Mouse (Mus musculus): ENCODE measurements around the gene Bcat1. TPM values are rescaled to one million over a fixed set of nuclear protein-coding genes. Genes with fewer than 3 reads are reported as not detected.
A peak's percentile ranks its signal among the peaks of the same experiment; 100 is the strongest.

The Bcat1 gene
- polyA plus RNA-seq, 1 experiment from 2014 or later, result 110 TPM

- Histone ChIP-seq H3K27me3 (replicated peaks; ENCODE audit: control insufficient read depth, insufficient read depth, low read length) (no peaks in the 10 kb centered on the region), H3K27ac (ENCODE audit: low read depth, low read length) (no peak overlapping the region), H3K4me1 (ENCODE audit: control insufficient read depth, insufficient read depth, low read depth, low read length) (no peaks in the 10 kb centered on the region), H3K9ac (ENCODE audit: low read depth, low read length) (no peak overlapping the region), H3K4me2 (ENCODE audit: low read length) (no peak overlapping the region), H3K9me3 (ENCODE audit: control insufficient read depth, low read length) (no peaks in the 10 kb centered on the region), H3K4me3 (ENCODE audit: low read length) (no peak overlapping the region), H3K36me3 (ENCODE audit: control insufficient read depth, insufficient read depth, low read length) (peaks cover 13% of the 10 kb centered on the region)
- WGBS, result 23% methylated on average over 8 of the region's 8 CpGs
- no peak for ATAC-seq
These were observed 52.0 kb downstream of the Bcat1 start for GRCm38 (mm10) chr6:145023990-145024389.

GRCm38 (mm10) chr6:145022966-145023725, 52.8 kb downstream of the Bcat1 start:
- Histone ChIP-seq H3K27ac (ENCODE audit: low read depth, low read length) (no peak overlapping the region), H3K4me3 (ENCODE audit: low read length) (no peak overlapping the region), H3K4me1 (ENCODE audit: control insufficient read depth, insufficient read depth, low read depth, low read length) (no peaks in the 10 kb centered on the region), H3K9ac (ENCODE audit: low read depth, low read length) (no peak overlapping the region), H3K36me3 (ENCODE audit: control insufficient read depth, insufficient read depth, low read length) (peaks cover 14% of the 10 kb centered on the region; the same call in 1 of the 2 replicates), H3K27me3 (replicated peaks; ENCODE audit: control insufficient read depth, insufficient read depth, low read length) (no peaks in the 10 kb centered on the region), H3K4me2 (ENCODE audit: low read length) (no peak overlapping the region), H3K9me3 (ENCODE audit: control insufficient read depth, low read length) (no peaks in the 10 kb centered on the region)
- ATAC-seq, result no peak
- WGBS, result 84% methylated on average over 14 of the region's 14 CpGs

- Histone ChIP-seq H3K4me3 (ENCODE audit: low read length) (no peak overlapping the region), H3K4me1 (ENCODE audit: control insufficient read depth, insufficient read depth, low read depth, low read length) (no peaks in the 10 kb centered on the region), H3K9ac (ENCODE audit: low read depth, low read length) (no peak overlapping the region), H3K4me2 (ENCODE audit: low read length) (no peak overlapping the region), H3K27ac (ENCODE audit: low read depth, low read length) (no peak overlapping the region), H3K27me3 (replicated peaks; ENCODE audit: control insufficient read depth, insufficient read depth, low read length) (no peaks in the 10 kb centered on the region), H3K9me3 (ENCODE audit: control insufficient read depth, low read length) (no peaks in the 10 kb centered on the region), H3K36me3 (ENCODE audit: control insufficient read depth, insufficient read depth, low read length) (peaks cover 14% of the 10 kb centered on the region; the same call in 1 of the 2 replicates)
- no peak for ATAC-seq
- 37% methylated on average over 5 of the region's 5 CpGs for WGBS
These were observed 53.6 kb downstream of the Bcat1 start for GRCm38 (mm10) chr6:145022349-145022748.

DNA sequence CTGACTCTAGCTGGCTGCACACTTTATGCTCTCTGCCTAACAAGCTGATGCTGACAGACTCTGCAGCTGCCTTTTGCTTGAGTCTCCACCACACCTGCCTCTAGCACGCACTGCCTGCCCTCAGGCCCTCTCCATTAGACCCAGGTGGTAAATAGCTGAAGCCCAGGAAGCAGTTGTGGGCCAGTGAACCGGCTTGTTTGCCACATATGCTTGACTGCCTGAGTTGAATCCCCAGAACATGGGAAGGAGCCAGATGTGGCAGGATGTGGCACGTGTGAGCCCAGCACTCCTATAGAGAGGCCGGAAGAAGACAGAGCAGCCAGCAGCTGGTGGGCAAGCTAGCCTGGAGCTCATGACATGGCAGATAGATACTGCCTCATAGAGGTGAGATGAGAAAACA, 55.4 kb downstream of the Bcat1 start:
- 64% methylated on average over 4 of the region's 4 CpGs for WGBS
- Histone ChIP-seq H3K36me3 (ENCODE audit: control insufficient read depth, insufficient read depth, low read length) (peaks cover 13% of the 10 kb centered on the region; the same call in 1 of the 2 replicates), H3K27ac (ENCODE audit: low read depth, low read length) (no peak overlapping the region), H3K4me2 (ENCODE audit: low read length) (no peak overlapping the region), H3K4me1 (ENCODE audit: control insufficient read depth, insufficient read depth, low read depth, low read length) (no peaks in the 10 kb centered on the region), H3K9ac (ENCODE audit: low read depth, low read length) (no peak overlapping the region), H3K4me3 (ENCODE audit: low read length) (no peak overlapping the region), H3K27me3 (replicated peaks; ENCODE audit: control insufficient read depth, insufficient read depth, low read length) (no peaks in the 10 kb centered on the region), H3K9me3 (ENCODE audit: control insufficient read depth, low read length) (no peaks in the 10 kb centered on the region)
- ATAC-seq, result peak; percentile 16; the same call in 1 of the 2 replicates

- Histone ChIP-seq H3K9ac (ENCODE audit: low read depth, low read length) (no peak overlapping the region), H3K4me3 (ENCODE audit: low read length) (no peak overlapping the region), H3K27me3 (replicated peaks; ENCODE audit: control insufficient read depth, insufficient read depth, low read length) (no peaks in the 10 kb centered on the region), H3K27ac (ENCODE audit: low read depth, low read length) (no peak overlapping the region), H3K4me1 (ENCODE audit: control insufficient read depth, insufficient read depth, low read depth, low read length) (no peaks in the 10 kb centered on the region), H3K36me3 (ENCODE audit: control insufficient read depth, insufficient read depth, low read length) (peaks cover 18% of the 10 kb centered on the region; the same call in 1 of the 2 replicates), H3K9me3 (ENCODE audit: control insufficient read depth, low read length) (no peaks in the 10 kb centered on the region), H3K4me2 (ENCODE audit: low read length) (no peak overlapping the region)
- ATAC-seq, result peak; percentile 60
- WGBS, result 77% methylated on average over 5 of the region's 5 CpGs
These were observed 57.7 kb downstream of the Bcat1 start for GRCm38 (mm10) chr6:145018295-145018694.

- Histone ChIP-seq H3K27me3 (replicated peaks; ENCODE audit: control insufficient read depth, insufficient read depth, low read length) (no peaks in the 10 kb centered on the region), H3K4me3 (ENCODE audit: low read length) (no peak overlapping the region), H3K9ac (ENCODE audit: low read depth, low read length) (no peak overlapping the region), H3K36me3 (ENCODE audit: control insufficient read depth, insufficient read depth, low read length) (peaks cover 18% of the 10 kb centered on the region; the same call in 1 of the 2 replicates), H3K9me3 (ENCODE audit: control insufficient read depth, low read length) (no peaks in the 10 kb centered on the region), H3K4me1 (ENCODE audit: control insufficient read depth, insufficient read depth, low read depth, low read length) (no peaks in the 10 kb centered on the region), H3K4me2 (ENCODE audit: low read length) (no peak overlapping the region), H3K27ac (ENCODE audit: low read depth, low read length) (no peak overlapping the region)
- ATAC-seq, result no peak
- 98% methylated on average over 4 of the region's 4 CpGs for WGBS
These were observed 58.5 kb downstream of the Bcat1 start for GRCm38 (mm10) chr6:145017508-145017907.

- H3K4me3 ChIP-seq (ENCODE audit: low read length), result no peak overlapping the region
- ATAC-seq, result no peak
- H3K27me3 ChIP-seq (replicated peaks; ENCODE audit: control insufficient read depth, insufficient read depth, low read length), result no peaks in the 10 kb centered on the region
- no peaks in the 10 kb centered on the region for H3K9me3 ChIP-seq (ENCODE audit: control insufficient read depth, low read length)
- H3K27ac ChIP-seq (ENCODE audit: low read depth, low read length), result no peak overlapping the region
- H3K4me1 ChIP-seq (ENCODE audit: control insufficient read depth, insufficient read depth, low read depth, low read length), result no peaks in the 10 kb centered on the region
- H3K4me2 ChIP-seq (ENCODE audit: low read length), result no peak overlapping the region
- WGBS, result 96% methylated on average over 16 of the region's 16 CpGs
- peaks cover 18% of the 10 kb centered on the region; the same call in 1 of the 2 replicates for H3K36me3 ChIP-seq (ENCODE audit: control insufficient read depth, insufficient read depth, low read length)
- no peak overlapping the region for H3K9ac ChIP-seq (ENCODE audit: low read depth, low read length)
These were observed 59.3 kb downstream of the Bcat1 start for GRCm38 (mm10) chr6:145016639-145017038.

DNA sequence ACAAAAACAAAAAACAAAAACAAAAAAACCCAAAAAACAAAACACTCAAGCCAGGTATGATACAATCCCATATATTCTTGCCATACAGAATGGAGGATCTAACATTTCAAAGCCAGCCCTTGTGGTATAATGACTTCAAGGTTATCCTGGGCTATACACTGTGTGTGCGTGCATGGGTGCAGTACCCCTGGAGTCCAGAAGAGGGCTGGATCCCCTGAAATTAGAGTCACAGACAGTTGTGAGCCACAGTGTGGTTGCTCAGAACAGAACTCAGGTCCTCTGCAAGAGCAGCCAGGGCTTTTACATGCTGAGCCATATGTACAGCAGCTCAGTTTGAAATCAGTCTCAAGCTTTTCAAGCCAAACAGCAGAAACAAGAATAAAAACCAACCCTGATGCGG, 61.0 kb downstream of the Bcat1 start:
- H3K27me3 ChIP-seq (replicated peaks; ENCODE audit: control insufficient read depth, insufficient read depth, low read length), result no peaks in the 10 kb centered on the region
- H3K36me3 ChIP-seq (ENCODE audit: control insufficient read depth, insufficient read depth, low read length), result peaks cover 18% of the 10 kb centered on the region; the same call in 1 of the 2 replicates
- no peaks in the 10 kb centered on the region for H3K9me3 ChIP-seq (ENCODE audit: control insufficient read depth, low read length)
- WGBS, result 98% methylated on average over 2 of the region's 2 CpGs
- H3K9ac ChIP-seq (ENCODE audit: low read depth, low read length), result no peak overlapping the region
- H3K4me1 ChIP-seq (ENCODE audit: control insufficient read depth, insufficient read depth, low read depth, low read length), result no peaks in the 10 kb centered on the region
- no peak overlapping the region for H3K4me3 ChIP-seq (ENCODE audit: low read length)
- ATAC-seq, result no peak
- H3K4me2 ChIP-seq (ENCODE audit: low read length), result no peak overlapping the region
- no peak overlapping the region for H3K27ac ChIP-seq (ENCODE audit: low read depth, low read length)

GRCm38 (mm10) chr6:145012699-145013098, 63.3 kb downstream of the Bcat1 start:
- H3K9ac ChIP-seq (ENCODE audit: low read depth, low read length), result no peak overlapping the region
- no peak overlapping the region for H3K4me2 ChIP-seq (ENCODE audit: low read length)
- no peak overlapping the region for H3K4me3 ChIP-seq (ENCODE audit: low read length)
- H3K36me3 ChIP-seq (ENCODE audit: control insufficient read depth, insufficient read depth, low read length), result peaks cover 13% of the 10 kb centered on the region
- ATAC-seq, result no peak
- H3K27me3 ChIP-seq (replicated peaks; ENCODE audit: control insufficient read depth, insufficient read depth, low read length), result no peaks in the 10 kb centered on the region
- H3K9me3 ChIP-seq (ENCODE audit: control insufficient read depth, low read length), result no peaks in the 10 kb centered on the region
- 68% methylated on average over 8 of the region's 8 CpGs for WGBS
- no peaks in the 10 kb centered on the region for H3K4me1 ChIP-seq (ENCODE audit: control insufficient read depth, insufficient read depth, low read depth, low read length)
- H3K27ac ChIP-seq (ENCODE audit: low read depth, low read length), result no peak overlapping the region
